Mouse (Mus musculus) lung, embryonic 14.5 days (tissue): ENCODE results near the gene Meiob. TPM values are rescaled to one million over a fixed set of nuclear protein-coding genes. Genes with fewer than 3 reads are reported as not detected.

ENCODE experiments used
- ATAC-seq: fragments of 200-750 bp; cut with Nextera tagmentation; 2 replicates; pipeline ENCODE4 v1.8.0; 2017; ENCODE audit warnings: mild to moderate bottlenecking, moderate TSS enrichment, moderate library complexity; ENCODE audit not compliant: insufficient read depth
- DNase-seq: peaks from one replicate; pipeline ENCODE4 v3.0.0-alpha.2; 2015
- H3K27ac ChIP-seq: fragments of 300-500 bp; sonication (generic); 2 replicates; pipeline ENCODE4 v1.5.1; 2014; ENCODE audit warnings: low read depth, mild to moderate bottlenecking, moderate library complexity
- H3K27me3 ChIP-seq: fragments of 300-500 bp; sonication (generic); 2 replicates; pipeline ENCODE4 v1.6.1; 2014; ENCODE audit warnings: low read length, control low read depth; ENCODE audit not compliant: insufficient read depth
- H3K36me3 ChIP-seq: fragments of 300-500 bp; sonication (generic); 2 replicates; pipeline ENCODE4 v1.6.1; 2014; ENCODE audit warnings: control low read depth; ENCODE audit not compliant: insufficient read depth
- H3K4me1 ChIP-seq: fragments of 300-500 bp; sonication (generic); 2 replicates; pipeline ENCODE4 v1.6.1; 2014; ENCODE audit warnings: antibody characterized with exemption, control low read depth; ENCODE audit not compliant: insufficient read depth
- H3K4me2 ChIP-seq: fragments of 300-500 bp; sonication (generic); 2 replicates; pipeline ENCODE4 v1.6.1; 2014; ENCODE audit warnings: mild to moderate bottlenecking
- H3K4me3 ChIP-seq: fragments of 300-500 bp; sonication (generic); 2 replicates; pipeline ENCODE4 v1.5.1; 2014; ENCODE audit warnings: low read depth, low read length
- H3K9ac ChIP-seq: fragments of 300-500 bp; sonication (generic); 2 replicates; pipeline ENCODE4 v1.6.1; 2014
- H3K9me3 ChIP-seq: fragments of 300-500 bp; sonication (generic); 2 replicates; pipeline ENCODE4 v1.6.1; 2016; ENCODE audit warnings: low read depth, low read length, control low read depth
- CTCF ChIP-seq: IDR thresholded peaks from 2 replicates; pipeline ENCODE4 v1.5.1; 2016; ENCODE audit warnings: antibody characterized with exemption, low read depth
- WGBS: fragments of 180-500 bp; shearing (Covaris S2); extraction: QIAGEN DNeasy Blood & Tissue Kit; methylation state at CpG from one replicate; pipeline ENCODE4 v1.1.7; 2014; 5-methylcytosine and 5-hydroxymethylcytosine counted together
- polyA plus RNA-seq: library from polyadenylated mRNA; unstranded; fragments of >200 nt; fragmentation: Nextera tagmentation; extraction: Ambion mirVana; gene quantifications from 2 replicates; pipeline ENCODE4 v1.2.1, GENCODE M21; 2014

Gene Meiob
- polyA plus RNA-seq, 1 experiment from 2014 or later = not detected

GRCm38 (mm10) chr17:24856589-24856988 lies 52.5 kb downstream of the Meiob start:
- Histone ChIP-seq H3K4me3 (no peak overlapping the region), H3K36me3 (peaks cover 10% of the 10 kb centered on the region; the same call in 1 of the 2 replicates), H3K27ac (no peak overlapping the region), H3K9ac (no peak overlapping the region), H3K9me3 (no peaks in the 10 kb centered on the region), H3K4me2 (no peak overlapping the region), H3K4me1 (no peaks in the 10 kb centered on the region), H3K27me3 (0 out of 2 replicates have a peak, but pooled peaks cover 1% of the 10 kb centered on the region)
- 83% methylated on average over 13 of the region's 13 CpGs for WGBS
- ATAC-seq (no peak), DNase-seq (no peak)
- no peak for TF ChIP-seq CTCF

GRCm38 (mm10) chr17:24857831-24858470 lies 53.9 kb downstream of the Meiob start:
- DNase-seq (no peak), ATAC-seq (no peak)
- no peak for TF ChIP-seq CTCF
- Histone ChIP-seq H3K36me3 (peaks cover 14% of the 10 kb centered on the region; the same call in 1 of the 2 replicates), H3K9ac (no peak overlapping the region), H3K4me1 (no peaks in the 10 kb centered on the region), H3K27ac (no peak overlapping the region), H3K27me3 (no peaks in the 10 kb centered on the region), H3K4me2 (no peak overlapping the region), H3K9me3 (no peaks in the 10 kb centered on the region), H3K4me3 (no peak overlapping the region)
- WGBS = 82% methylated on average over 8 of the region's 8 CpGs

DNA sequence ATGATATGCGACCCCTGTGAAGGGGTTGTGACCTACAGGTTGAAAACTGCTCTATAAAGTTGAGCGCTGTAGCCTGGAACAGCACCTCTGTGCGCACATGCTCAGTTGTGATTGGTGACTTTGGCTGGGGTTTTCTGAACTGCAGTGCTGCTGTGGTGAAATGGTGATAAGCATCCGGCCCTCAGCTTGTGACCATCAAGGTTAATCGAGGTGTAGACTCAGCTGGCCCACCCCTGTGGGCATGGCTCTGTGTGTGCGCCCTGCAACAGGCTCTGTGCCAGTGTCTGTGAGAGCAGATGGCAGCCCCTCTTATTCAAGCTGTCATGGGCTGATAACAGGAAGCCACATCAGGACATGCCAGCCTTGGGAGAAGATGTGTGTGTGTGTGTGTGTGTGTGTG lies 54.9 kb downstream of the Meiob start:
- peaks cover 15% of the 10 kb centered on the region; the same call in 1 of the 2 replicates for H3K36me3 ChIP-seq
- H3K4me3 ChIP-seq = no peak overlapping the region
- ATAC-seq (no peak), DNase-seq (no peak)
- H3K4me1 ChIP-seq = no peaks in the 10 kb centered on the region
- no peaks in the 10 kb centered on the region for H3K9me3 ChIP-seq
- no peak overlapping the region for H3K27ac ChIP-seq
- TF ChIP-seq CTCF = no peak
- no peak overlapping the region for H3K9ac ChIP-seq
- no peaks in the 10 kb centered on the region for H3K27me3 ChIP-seq
- 82% methylated on average over 6 of the region's 6 CpGs for WGBS
- no peak overlapping the region for H3K4me2 ChIP-seq

- WGBS = 89% methylated on average over 8 of the region's 8 CpGs
- no peaks in the 10 kb centered on the region for H3K9me3 ChIP-seq
- H3K36me3 ChIP-seq = peaks cover 15% of the 10 kb centered on the region; the same call in 1 of the 2 replicates
- no peak for TF ChIP-seq CTCF
- H3K9ac ChIP-seq = no peak overlapping the region
- DNase-seq (no peak), ATAC-seq (no peak)
- H3K4me1 ChIP-seq = no peaks in the 10 kb centered on the region
- no peak overlapping the region for H3K4me2 ChIP-seq
- H3K27ac ChIP-seq = no peak overlapping the region
- H3K4me3 ChIP-seq = no peak overlapping the region
- no peaks in the 10 kb centered on the region for H3K27me3 ChIP-seq
Measured at GRCm38 (mm10) chr17:24860076-24860475, 56.0 kb downstream of the Meiob start.

- H3K4me3 ChIP-seq = no peak overlapping the region
- no peaks in the 10 kb centered on the region for H3K4me1 ChIP-seq
- H3K27me3 ChIP-seq = no peaks in the 10 kb centered on the region
- no peak overlapping the region for H3K4me2 ChIP-seq
- DNase-seq (no peak), ATAC-seq (no peak)
- peaks cover 15% of the 10 kb centered on the region; the same call in 1 of the 2 replicates for H3K36me3 ChIP-seq
- TF ChIP-seq CTCF = no peak
- 94% methylated on average over 3 of the region's 3 CpGs for WGBS
- no peak overlapping the region for H3K9ac ChIP-seq
- H3K9me3 ChIP-seq = no peaks in the 10 kb centered on the region
- no peak overlapping the region for H3K27ac ChIP-seq
Measured at GRCm38 (mm10) chr17:24861785-24862184, 57.7 kb downstream of the Meiob start.

GRCm38 (mm10) chr17:24865776-24866175 lies 61.7 kb downstream of the Meiob start, which contains the start of gene Igfals:
Gene Igfals (plus strand): TSS chr17:24865997.
- H3K27me3 ChIP-seq = no peaks in the 10 kb centered on the region
- no peaks in the 10 kb centered on the region for H3K9me3 ChIP-seq
- ATAC-seq = no peak
- no peak within 1 kb of the TSS for H3K27ac ChIP-seq
- 88% methylated on average over 8 of the region's 8 CpGs for WGBS
- no peaks in the 10 kb centered on the region for H3K4me1 ChIP-seq
- H3K9ac ChIP-seq = no peak within 1 kb of the TSS
- H3K36me3 ChIP-seq = peaks cover 15% of the 10 kb centered on the region; the same call in 1 of the 2 replicates
- no peak for DNase-seq
- no peak for TF ChIP-seq CTCF
- no peak within 1 kb of the TSS for H3K4me3 ChIP-seq
- no peak within 1 kb of the TSS for H3K4me2 ChIP-seq

GRCm38 (mm10) chr17:24867914-24868313 lies 63.8 kb downstream of the Meiob start:
- H3K36me3 ChIP-seq = 0 out of 2 replicates have a peak, but pooled peaks cover 3% of the 10 kb centered on the region
- H3K9ac ChIP-seq = no peak overlapping the region
- no peak overlapping the region for H3K27ac ChIP-seq
- no peaks in the 10 kb centered on the region for H3K9me3 ChIP-seq
- no peak for TF ChIP-seq CTCF
- no peak overlapping the region for H3K4me3 ChIP-seq
- DNase-seq (no peak), ATAC-seq (no peak)
- no peak overlapping the region for H3K4me2 ChIP-seq
- no peaks in the 10 kb centered on the region for H3K4me1 ChIP-seq
- 88% methylated on average over 10 of the region's 10 CpGs for WGBS
- no peaks in the 10 kb centered on the region for H3K27me3 ChIP-seq
